ENCODE assay signal across 23 mouse cellular contexts in the genomic region with DNA sequence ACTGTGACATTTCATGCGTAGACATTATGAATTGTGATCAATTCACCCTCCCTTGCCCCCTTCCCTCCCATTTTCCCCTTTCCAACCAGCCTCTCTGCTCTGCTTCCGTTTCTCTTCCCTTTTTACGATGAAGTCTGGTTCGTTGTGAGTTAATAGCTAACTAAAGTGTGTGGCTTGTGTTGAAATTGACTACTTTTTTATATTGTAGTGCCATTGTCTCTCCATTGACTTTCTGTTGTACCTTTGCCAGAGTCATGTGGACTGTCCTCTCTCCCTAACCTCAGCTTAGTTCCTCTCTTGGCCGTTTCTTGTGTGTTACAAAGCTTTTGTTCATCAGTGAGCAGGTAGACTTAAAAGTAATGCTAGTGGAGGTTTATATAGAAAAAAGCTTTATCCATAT.
"Had no signal": no experiment of that assay in that cellular context is flagged by ENCODE, and none has a peak within 500 bp of the region (broad histone marks: within the 10 kb centered on the region; RNA-seq: fewer than 3 reads in every experiment).

No protein-coding gene starts in this region.

- H3K27ac ChIP-seq: heart, adult 2 months; heart, embryonic 13.5 days; heart, embryonic 15.5 days; hindbrain, embryonic 13.5 days; hindbrain, embryonic 15.5 days; hindbrain, postnatal 0 days; kidney, embryonic 15.5 days; kidney, postnatal 0 days; layer of hippocampus, adult 2 months; left cerebral cortex, adult 2 months; limb, embryonic 10.5 days; limb, embryonic 12.5 days had no signal

- H3K27me3 ChIP-seq: heart, embryonic 13.5 days; heart, embryonic 15.5 days; hindbrain, embryonic 13.5 days; hindbrain, embryonic 15.5 days; kidney, embryonic 15.5 days; limb, embryonic 12.5 days had no signal

- H3K4me1 ChIP-seq: heart, embryonic 13.5 days; heart, embryonic 15.5 days; hindbrain, embryonic 13.5 days; hindbrain, embryonic 15.5 days; kidney, embryonic 15.5 days; limb, embryonic 10.5 days; limb, embryonic 12.5 days had no signal

- H3K4me3 ChIP-seq: heart, adult 2 months; heart, embryonic 13.5 days; heart, embryonic 15.5 days; hindbrain, embryonic 13.5 days; hindbrain, embryonic 15.5 days; kidney, embryonic 15.5 days; layer of hippocampus, adult 2 months; left cerebral cortex, adult 2 months; limb, embryonic 10.5 days; limb, embryonic 12.5 days had no signal

- H3K9ac ChIP-seq: forebrain, postnatal 0 days; heart, embryonic 13.5 days; heart, embryonic 15.5 days; hindbrain, embryonic 13.5 days; hindbrain, embryonic 15.5 days; kidney, embryonic 15.5 days; limb, embryonic 12.5 days had no signal

- DNase-seq: forebrain, postnatal 0 days; gastrocnemius, postnatal 14 days; gastrocnemius, postnatal 36 days; heart, adult 11 months; heart, adult 2 months; heart, postnatal 14 days; heart, postnatal 36 days; kidney, adult 11 months; kidney, adult 2 months; kidney, adult 9 months; kidney, postnatal 14 days; kidney, postnatal 36 days had no signal
